Mouse (Mus musculus) brain, embryonic 14.5 days (tissue): ENCODE measurements at regions not wholly inside any gene's neighbourhood (a gene's known extent, or its start where the extent isn't known, plus 50 kb on each side); places are given as distances from the start of the nearest gene placed in this dataset.

Source experiments
- CTCF ChIP-seq: fragments of 200-500 bp; IDR thresholded peaks from 2 replicates; pipeline ENCODE4 v1.5.1; 2012; ENCODE audit warnings: inconsistent platforms, mild to moderate bottlenecking, moderate library complexity, borderline replicate concordance; ENCODE audit not compliant: insufficient read depth, insufficient read length; ENCODE audit errors: extremely low read depth
- POLR2A ChIP-seq: fragments of 200-500 bp; IDR thresholded peaks from 2 replicates; pipeline ENCODE4 v1.6.1; 2012; ENCODE audit warnings: mild to moderate bottlenecking, inconsistent platforms, borderline replicate concordance; ENCODE audit not compliant: poor library complexity, insufficient read depth, insufficient read length, severe bottlenecking; ENCODE audit errors: extremely low read depth

GRCm38 (mm10) chr7:40671068-40671467 is 227.1 kb upstream of the Vstm2b start:
- TF ChIP-seq CTCF: peak; percentile 21; the same call in 1 of the 2 replicates
- no peak for TF ChIP-seq POLR2A
